Mouse (Mus musculus): ENCODE data around the gene Npdc1.

DNA sequence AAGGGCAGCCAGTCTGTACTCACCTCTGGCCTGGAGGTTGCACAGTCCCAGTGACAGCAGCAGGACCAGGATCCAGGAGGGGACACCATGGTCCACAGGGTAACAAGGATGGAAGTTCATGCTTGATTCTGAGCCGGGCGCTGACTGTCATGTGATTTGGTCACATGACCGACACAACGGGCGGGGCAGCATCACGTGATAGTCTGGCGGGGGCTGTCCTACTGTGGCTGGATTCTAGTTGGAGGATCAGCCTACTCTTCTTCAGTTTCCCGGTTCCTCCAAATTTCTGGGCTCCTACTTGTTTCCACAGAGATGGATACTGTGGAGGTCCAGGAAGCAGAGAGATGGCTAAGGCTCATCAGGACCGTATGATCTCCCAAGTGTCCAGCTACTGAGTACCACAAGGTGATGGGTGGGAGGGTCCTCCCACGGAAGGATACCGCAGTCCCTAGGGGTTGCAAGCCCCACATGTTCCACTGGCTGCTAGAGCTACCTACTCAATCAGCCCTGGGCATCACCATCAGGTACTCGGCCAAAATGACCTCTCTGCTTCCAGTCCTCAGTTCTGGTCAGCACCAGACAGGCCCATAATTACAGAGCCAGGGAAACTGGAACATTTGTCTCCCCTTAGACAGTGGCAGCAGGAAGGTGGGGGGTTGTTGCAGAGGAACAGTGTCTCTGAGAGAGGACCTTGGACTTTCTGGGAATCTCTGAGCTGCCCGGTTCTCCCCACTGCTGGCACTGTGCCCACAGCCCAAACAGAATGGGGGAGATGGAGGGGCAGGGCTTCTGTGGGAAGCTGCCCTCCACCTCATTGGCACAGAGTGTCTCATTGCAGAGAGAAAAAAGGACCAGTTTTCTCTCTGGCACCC, 42.7 kb upstream of the Npdc1 start, which contains the start of gene Dpp7:
- TF ChIP-seq CTCF (IDR thresholded peaks at IDR 0.05) (no peak), EP300 (IDR thresholded peaks at IDR 0.05) (no peak)
